Comparison of ENCODE assay signal across 17 mouse cellular contexts in the genomic region with DNA sequence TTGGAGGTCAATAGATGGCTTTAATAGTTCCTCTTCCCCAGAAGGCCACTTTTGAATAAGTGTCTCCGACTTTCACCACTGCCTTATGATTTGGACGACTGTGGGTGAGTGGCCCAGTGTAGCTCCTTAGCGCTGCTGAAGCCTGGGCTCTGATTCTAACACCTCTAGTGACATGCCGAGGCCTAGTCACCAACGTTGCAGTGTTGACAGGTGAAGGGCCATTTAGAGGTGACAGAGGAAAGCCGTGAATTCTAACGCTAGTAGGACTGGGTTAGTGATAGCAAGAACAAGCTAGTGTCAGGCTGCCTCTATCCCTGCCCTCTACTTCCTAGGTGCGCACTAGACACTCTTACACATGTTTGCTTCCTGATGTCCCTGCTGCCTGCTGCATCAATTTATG. TPM values are rescaled to one million over a fixed set of nuclear protein-coding genes. Genes with fewer than 3 reads are reported as not detected.
DNase-seq lines count a peak whose midpoint lies in the region; ATAC-seq and TF ChIP-seq lines count a peak whose summit lies in the region.
"Had no signal": no experiment of that assay in that cellular context is flagged by ENCODE, and none has a peak within 500 bp of the region (broad histone marks: within the 10 kb centered on the region; RNA-seq: fewer than 3 reads in every experiment).

No protein-coding gene starts in this region.

- H3K9ac ChIP-seq in heart, adult 2 months (ENCODE audit: low read depth, low read length) = no peak overlapping the region
- no peak overlapping the region for H3K9ac ChIP-seq in heart, embryonic 13.5 days
- H3K9ac ChIP-seq in midbrain, embryonic 11.5 days (ENCODE audit: low read length) = no peak overlapping the region
- no peak overlapping the region for H3K9ac ChIP-seq in midbrain, embryonic 16.5 days (ENCODE audit: low read depth, low read length)
- H3K9ac ChIP-seq: forebrain, embryonic 13.5 days; forebrain, postnatal 0 days had no signal

- intact Hi-C loops in heart, adult 2 months (cut with DNase I) = loop anchor here (5.0 kb wide), 1 partner anchor 381 kb away; no protein-coding TSS in a partner anchor
- intact Hi-C loops in heart, postnatal 25 days (cut with DNase I) = no loop called here

- ATAC-seq in heart, embryonic 13.5 days (ENCODE audit: extremely low read depth, insufficient number of reproducible peaks, low FRiP score, low TSS enrichment) = no peak
- no peak for ATAC-seq in midbrain, embryonic 11.5 days (ENCODE audit: low FRiP score)
- ATAC-seq in midbrain, embryonic 16.5 days = no peak
- ATAC-seq: forebrain, embryonic 13.5 days; forebrain, postnatal 0 days; hindbrain, embryonic 16.5 days had no signal

- peaks cover 4% of the 10 kb centered on the region for H3K4me1 ChIP-seq in heart, adult 2 months (ENCODE audit: control insufficient read depth, insufficient read depth, low read length)
- peaks cover 52% of the 10 kb centered on the region for H3K4me1 ChIP-seq in heart, embryonic 13.5 days
- 0 out of 2 replicates have a peak, but pooled peaks cover 3% of the 10 kb centered on the region for H3K4me1 ChIP-seq in midbrain, embryonic 11.5 days (ENCODE audit: control insufficient read depth, insufficient read depth, low read length)
- peaks cover 5% of the 10 kb centered on the region; the same call in 1 of the 2 replicates for H3K4me1 ChIP-seq in midbrain, embryonic 16.5 days (ENCODE audit: control insufficient read depth, insufficient read depth, low read length)

- no peak for TF ChIP-seq EP300 in heart, adult 2 months (IDR thresholded peaks at IDR 0.05; ENCODE audit: insufficient read depth, low read depth, low read length)

- H3K36me3 ChIP-seq in heart, adult 2 months (ENCODE audit: control insufficient read depth, insufficient read depth, low read length) = no peaks in the 10 kb centered on the region
- no peaks in the 10 kb centered on the region for H3K36me3 ChIP-seq in heart, embryonic 13.5 days
- H3K36me3 ChIP-seq in midbrain, embryonic 11.5 days (ENCODE audit: control insufficient read depth, insufficient read depth, low read length) = no peaks in the 10 kb centered on the region
- no peaks in the 10 kb centered on the region for H3K36me3 ChIP-seq in midbrain, embryonic 16.5 days (ENCODE audit: control insufficient read depth, insufficient read depth, low read length)
- H3K36me3 ChIP-seq: embryonic facial prominence, embryonic 10.5 days had no signal

- peak overlapping the region; percentile 5; the same call in 1 of the 2 replicates for H3K27ac ChIP-seq in heart, adult 2 months
- peak overlapping the region; percentile 85 for H3K27ac ChIP-seq in heart, embryonic 13.5 days (replicated peaks)
- H3K27ac ChIP-seq in midbrain, embryonic 11.5 days (ENCODE audit: low read depth, low read length) = no peak overlapping the region
- no peak overlapping the region for H3K27ac ChIP-seq in midbrain, embryonic 16.5 days (ENCODE audit: low read length)
- H3K27ac ChIP-seq: embryonic facial prominence, embryonic 10.5 days; forebrain, embryonic 13.5 days had no signal

- no peaks in the 10 kb centered on the region for H3K9me3 ChIP-seq in heart, embryonic 13.5 days
- H3K9me3 ChIP-seq in midbrain, embryonic 11.5 days (ENCODE audit: control insufficient read depth, low read length) = no peaks in the 10 kb centered on the region
- H3K9me3 ChIP-seq in midbrain, embryonic 16.5 days (replicated peaks; ENCODE audit: control insufficient read depth, low read length, poor library complexity, severe bottlenecking) = no peaks in the 10 kb centered on the region
- H3K9me3 ChIP-seq: embryonic facial prominence, embryonic 10.5 days; forebrain, embryonic 13.5 days had no signal

- 72% methylated on average over 8 of the region's 8 CpGs for WGBS in heart, adult 2 months
- 40% methylated on average over 8 of the region's 8 CpGs for WGBS in heart, embryonic 13.5 days
- WGBS in midbrain, embryonic 11.5 days = 88% methylated on average over 8 of the region's 8 CpGs
- 87% methylated on average over 8 of the region's 8 CpGs for WGBS in midbrain, embryonic 16.5 days

- TF ChIP-seq CTCF in heart, adult 2 months (IDR thresholded peaks at IDR 0.05) = no peak

- H3K4me3 ChIP-seq in heart, adult 2 months = no peak overlapping the region
- H3K4me3 ChIP-seq in heart, embryonic 13.5 days = no peak overlapping the region
- H3K4me3 ChIP-seq in midbrain, embryonic 11.5 days (ENCODE audit: low read depth, low read length) = no peak overlapping the region
- H3K4me3 ChIP-seq in midbrain, embryonic 16.5 days (ENCODE audit: low read depth, low read length) = no peak overlapping the region
- H3K4me3 ChIP-seq: embryonic facial prominence, embryonic 10.5 days; forebrain, embryonic 13.5 days had no signal

- H3K4me2 ChIP-seq in heart, embryonic 13.5 days = no peak overlapping the region
- H3K4me2 ChIP-seq in midbrain, embryonic 11.5 days = no peak overlapping the region
- no peak overlapping the region for H3K4me2 ChIP-seq in midbrain, embryonic 16.5 days (ENCODE audit: low read length)
- H3K4me2 ChIP-seq: forebrain, embryonic 13.5 days had no signal

- DNase-seq in heart, adult 2 months = no peak
- DNase-seq in heart, adult 9 months (ENCODE audit: low spot score in 2 of 2) = no peak
- no peak for DNase-seq in heart, postnatal 25 days (ENCODE audit: low spot score)
- peak; percentile 26 for DNase-seq in midbrain, embryonic 11.5 days (ENCODE audit: low spot score, missing footprints)
- peak; percentile 31 for DNase-seq in heart, postnatal 4 days
- no peak for DNase-seq in adrenal gland, postnatal 25 days
- DNase-seq: adrenal gland, postnatal 14 days; cerebellum, adult 9-11 months; forebrain, postnatal 0 days; gastrocnemius, postnatal 14 days; kidney, adult 11 months; kidney, adult 9 months had no signal

- H3K27me3 ChIP-seq in heart, adult 2 months (ENCODE audit: control insufficient read depth, insufficient read depth, low read length) = no peaks in the 10 kb centered on the region
- no peaks in the 10 kb centered on the region for H3K27me3 ChIP-seq in heart, embryonic 13.5 days (replicated peaks)
- no peaks in the 10 kb centered on the region for H3K27me3 ChIP-seq in midbrain, embryonic 11.5 days (ENCODE audit: control insufficient read depth, insufficient read depth, low read length)
- H3K27me3 ChIP-seq in midbrain, embryonic 16.5 days (ENCODE audit: control insufficient read depth, insufficient read depth, low read depth, low read length) = no peaks in the 10 kb centered on the region
- H3K27me3 ChIP-seq: forebrain, embryonic 13.5 days had no signal

- no peak for TF ChIP-seq POLR2A in heart, adult 2 months (IDR thresholded peaks at IDR 0.05; ENCODE audit: insufficient read depth, low read depth, low read length)

- H3K79me2 ChIP-seq in heart, adult 2 months (replicated peaks; ENCODE audit: control insufficient read depth, insufficient read depth, low read length) = no peaks in the 10 kb centered on the region

RNA-seq across cellular contexts. Expression of a gene that starts 35.7 kb away (rescaled TPM):
- total RNA-seq in heart, adult 2 months (2021) = 100 to 1,000 TPM; 154 to 162 TPM
- polyA plus RNA-seq in heart, adult 2 months (2012; rRNA removed) = 79.0 and 140 TPM in 2 replicates
- polyA plus RNA-seq in heart, embryonic 13.5 days (2015; fragmentation: Nextera tagmentation; extraction: Ambion mirVana) = 335 and 366 TPM in 2 replicates
- total RNA-seq in heart, postnatal 25 days (2021) = 100 to 1,000 TPM; 170 to 191 TPM
- polyA plus RNA-seq in midbrain, embryonic 11.5 days (2014; fragmentation: Nextera tagmentation; extraction: Ambion mirVana) = 300 and 312 TPM in 2 replicates
- 439 and 482 TPM in 2 replicates for polyA plus RNA-seq in midbrain, embryonic 16.5 days (2015; fragmentation: Nextera tagmentation; extraction: Ambion mirVana)
- total RNA-seq in heart, postnatal 4 days (2021) = 100 to 1,000 TPM; 268 to 285 TPM
- total RNA-seq in adrenal gland, postnatal 25 days (2021) = 217 and 270 TPM in 2 replicates

RNA-seq across cellular contexts. Expression of a gene that starts 37.9 kb away (rescaled TPM):
- 10 to 100 TPM in 1 of 2 experiments, 1 to 10 TPM in 1; 6.8 to 10.2 TPM for total RNA-seq in heart, adult 2 months (2021)
- polyA plus RNA-seq in heart, adult 2 months (2012; rRNA removed) = 4.5 and 6.0 TPM in 2 replicates
- 4.8 and 5.9 TPM in 2 replicates for polyA plus RNA-seq in heart, embryonic 13.5 days (2015; fragmentation: Nextera tagmentation; extraction: Ambion mirVana)
- total RNA-seq in heart, postnatal 25 days (2021) = 1 to 10 TPM; 6.9 to 7.9 TPM
- 8.4 and 8.9 TPM in 2 replicates for polyA plus RNA-seq in midbrain, embryonic 11.5 days (2014; fragmentation: Nextera tagmentation; extraction: Ambion mirVana)
- 9.6 and 10.2 TPM in 2 replicates for polyA plus RNA-seq in midbrain, embryonic 16.5 days (2015; fragmentation: Nextera tagmentation; extraction: Ambion mirVana)
- 10 to 100 TPM; 13.8 to 16.9 TPM for total RNA-seq in heart, postnatal 4 days (2021)
- total RNA-seq in adrenal gland, postnatal 25 days (2021) = 21.5 and 26.7 TPM in 2 replicates

Comparison
In these comparisons a context has a peak if more than half of its experiments do, and no peak if none do; other contexts are left out.
1. DNase-seq: peak in midbrain, embryonic 11.5 days (single experiment) and heart, postnatal 4 days (single experiment); none in heart, adult 2 months (0 of 2), heart, adult 9 months (0 of 2), heart, postnatal 25 days (single experiment) and adrenal gland, postnatal 25 days (single experiment).
2. H3K27ac ChIP-seq: peak in heart, adult 2 months (single experiment) and heart, embryonic 13.5 days (single experiment); none in midbrain, embryonic 11.5 days (single experiment) and midbrain, embryonic 16.5 days (single experiment).